Mouse (Mus musculus) telencephalon, adult 2 months (tissue): ENCODE measurements at regions not wholly inside any gene's neighbourhood (a gene's known extent, or its start where the extent isn't known, plus 50 kb on each side); places are given as distances from the start of the nearest gene placed in this dataset.

Experiments used
- DNase-seq: peaks from one replicate; pipeline ENCODE4 v3.0.0-alpha.2; 2011; ENCODE audit warnings: low read depth, low spot score

DNA sequence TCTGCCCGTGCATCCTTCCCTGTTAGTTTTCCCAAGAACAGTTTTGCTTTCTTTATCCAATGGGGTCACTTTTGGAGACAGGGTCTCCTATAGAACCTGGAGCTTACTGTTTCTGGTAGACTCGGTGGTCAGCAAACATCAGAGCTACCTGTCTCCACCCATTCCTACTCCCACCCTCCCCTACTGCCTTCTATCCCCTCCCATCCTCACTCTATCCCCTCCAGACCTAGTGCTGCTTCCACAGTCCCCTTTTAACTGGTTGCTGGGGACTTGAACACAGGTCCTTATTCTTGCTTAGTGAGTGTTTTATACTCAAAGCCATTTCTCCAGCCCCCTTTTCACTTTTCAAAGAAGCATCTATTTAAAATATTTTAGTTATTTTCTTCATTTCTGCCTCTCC is 189.4 kb upstream of the Fat4 start:
- DNase-seq: no peak

DNA sequence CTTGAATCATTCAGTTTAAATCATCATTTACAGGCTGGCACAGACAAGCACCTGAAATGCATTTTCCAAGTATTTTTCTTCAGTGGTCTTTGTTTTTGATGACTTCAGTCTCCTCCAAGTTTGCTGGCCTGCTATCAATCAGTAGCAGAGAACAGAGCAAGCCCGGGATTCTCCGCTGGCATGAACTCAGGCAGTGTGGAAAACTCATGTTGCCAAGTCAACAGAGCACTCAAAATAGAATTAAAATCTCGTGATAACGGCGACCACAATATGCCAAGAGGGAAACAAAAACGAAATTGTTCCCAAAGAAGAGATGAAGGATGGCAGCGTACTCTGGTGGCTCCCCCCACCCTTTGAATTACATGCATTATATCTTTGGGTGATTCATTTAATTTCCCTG is 190.9 kb upstream of the Fat4 start:
- DNase-seq: no peak

GRCm38 (mm10) chr3:38692768-38693167 is 194.0 kb upstream of the Fat4 start:
- DNase-seq: no peak

GRCm38 (mm10) chr3:38684247-38684991 is 199.8 kb upstream of the Ankrd50 start:
- no peak for DNase-seq

DNA sequence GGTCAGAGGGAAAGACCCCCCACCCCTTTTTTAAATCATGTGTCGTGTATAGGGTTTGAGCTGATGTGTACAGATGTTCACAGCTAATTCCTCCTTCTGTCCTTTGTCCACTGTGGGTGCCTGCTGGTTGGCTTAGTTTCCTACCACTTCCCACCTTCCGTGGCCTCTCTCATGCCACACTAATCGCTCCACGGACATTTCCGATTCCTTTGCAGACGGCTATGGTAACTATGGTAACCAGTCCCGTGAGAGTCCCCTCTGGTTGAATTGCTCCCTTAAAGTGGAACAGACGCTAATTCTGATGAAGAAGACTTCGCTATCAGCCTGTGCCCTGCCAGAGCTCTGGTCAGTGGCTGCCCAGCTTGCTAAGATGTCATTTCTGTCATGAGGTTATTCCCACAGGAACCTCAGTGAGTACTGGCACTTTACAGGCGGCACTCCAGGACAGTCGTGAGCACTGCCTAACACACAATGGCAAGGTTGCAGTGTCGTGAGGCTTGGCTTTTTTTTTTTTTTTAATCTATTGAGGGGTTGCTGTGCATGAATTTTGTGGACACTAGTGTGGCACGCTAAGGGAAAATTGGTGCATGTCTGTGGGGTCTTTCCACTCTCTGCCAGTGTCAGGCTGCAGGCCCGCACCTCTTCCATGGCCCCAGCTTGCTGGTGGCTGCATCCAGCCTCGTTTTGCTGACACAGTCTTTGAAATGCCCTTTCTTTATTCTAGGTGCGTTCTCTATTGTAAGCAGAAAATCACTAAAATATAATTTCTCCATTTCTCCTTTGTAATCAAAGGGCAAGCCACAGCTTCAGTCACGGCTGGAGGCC is 179.2 kb upstream of the Ankrd50 start:
- DNase-seq: no peak

GRCm38 (mm10) chr3:38663023-38663422 is 178.4 kb upstream of the Ankrd50 start:
- DNase-seq: no peak

DNA sequence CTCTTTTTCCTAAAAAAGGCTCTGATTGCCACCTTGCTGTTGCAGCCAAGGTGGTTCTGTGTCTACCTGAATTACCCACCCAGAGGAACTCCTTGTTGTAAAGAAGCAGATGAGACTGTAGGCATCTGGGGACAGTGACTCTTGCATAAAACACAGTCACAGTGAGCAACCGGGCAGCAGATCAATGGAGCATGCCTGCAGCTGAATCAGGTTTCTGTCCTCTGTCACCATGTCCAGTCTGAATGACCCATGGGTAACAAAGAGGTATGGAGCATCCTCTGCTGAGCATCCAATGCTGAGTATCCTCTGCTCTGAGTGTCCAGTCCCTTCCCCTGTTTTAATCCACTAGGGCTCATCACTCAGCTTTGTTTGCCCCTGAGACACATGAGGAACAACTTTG is 172.1 kb upstream of the Ankrd50 start:
- no peak for DNase-seq

DNA sequence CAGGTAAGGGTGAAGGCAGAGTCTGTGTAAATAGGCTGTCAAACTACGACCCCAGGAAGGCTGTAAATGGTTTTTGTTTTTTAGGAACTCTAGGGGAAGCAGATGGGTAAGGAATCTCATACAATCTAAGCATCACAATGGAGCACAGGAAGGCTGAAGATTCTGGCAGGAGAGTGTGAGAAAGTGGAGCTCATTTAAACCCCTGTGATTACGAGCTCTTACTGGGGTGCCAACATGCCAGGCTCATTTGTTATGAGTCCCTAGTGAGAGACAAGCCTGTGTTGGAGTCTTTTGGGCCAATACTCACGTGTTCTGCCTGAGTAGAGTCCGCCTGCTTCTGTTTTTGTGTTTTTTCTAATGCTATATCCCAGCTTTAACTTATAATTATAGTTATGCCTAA is 169.3 kb upstream of the Ankrd50 start:
- DNase-seq: no peak

DNA sequence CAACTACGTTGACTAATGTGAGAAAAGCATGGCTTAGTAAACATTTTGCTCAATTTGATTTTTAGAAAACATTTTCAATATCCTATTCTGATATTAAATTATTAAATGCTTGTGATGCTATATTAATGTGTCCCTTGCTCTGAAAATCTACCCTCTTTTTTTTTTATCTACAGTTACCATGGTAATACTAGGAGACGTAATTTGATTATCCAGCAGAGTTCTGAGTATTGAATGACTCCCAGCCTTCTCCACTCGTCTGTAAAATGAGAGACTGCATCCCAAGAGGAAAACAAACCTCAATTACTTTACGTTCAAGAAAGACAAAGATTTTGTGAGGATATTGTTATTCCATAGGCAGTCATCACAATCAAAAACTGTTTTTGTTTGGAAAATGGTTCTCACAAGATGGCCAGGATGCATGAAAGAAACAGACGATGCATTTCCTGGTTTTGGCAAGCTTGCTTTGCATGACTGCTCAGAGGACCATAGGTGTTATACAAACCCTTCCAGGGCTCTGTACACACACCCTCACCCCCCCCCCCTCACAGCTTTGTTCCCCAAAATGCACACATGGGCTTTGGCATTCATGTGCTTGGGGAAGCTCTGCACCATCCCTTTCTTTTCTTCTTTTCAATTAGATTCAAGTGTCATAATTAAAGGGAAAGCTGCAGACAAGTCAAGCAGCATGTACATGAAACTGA is 168.5 kb upstream of the Ankrd50 start:
- DNase-seq: no peak

GRCm38 (mm10) chr3:38650176-38650575 is 165.5 kb upstream of the Ankrd50 start:
- no peak for DNase-seq

- no peak for DNase-seq
Observed at GRCm38 (mm10) chr3:38648633-38649032, 164.0 kb upstream of the Ankrd50 start.

DNA sequence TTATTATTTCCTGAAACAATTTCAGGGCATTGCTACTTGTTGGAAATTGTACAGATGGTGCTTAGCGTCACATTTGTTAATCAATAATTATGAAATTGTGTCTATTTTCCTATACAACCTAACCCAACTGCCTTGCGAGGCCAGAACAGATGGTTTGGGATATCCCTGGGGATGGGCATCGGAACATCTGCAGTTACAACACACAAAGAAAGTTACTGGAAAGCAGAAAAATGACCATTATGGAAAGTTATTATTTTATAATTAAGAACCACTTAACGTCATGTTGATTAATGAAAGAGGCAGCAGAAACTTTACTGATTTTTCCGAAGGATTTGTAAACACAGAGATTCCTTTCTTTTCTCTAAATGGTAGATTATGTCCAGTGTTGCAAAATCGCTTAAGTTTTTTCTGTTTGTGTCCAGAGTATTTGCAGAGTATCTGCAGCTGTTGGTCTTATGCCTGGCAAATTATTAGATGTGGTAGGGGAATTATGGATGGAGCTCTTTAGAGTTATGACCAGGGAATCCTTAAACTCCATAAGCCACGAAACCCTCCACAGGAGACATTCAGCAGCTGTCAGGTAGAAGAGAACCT is 163.2 kb upstream of the Ankrd50 start:
- no peak for DNase-seq

GRCm38 (mm10) chr3:38641733-38642132 is 157.1 kb upstream of the Ankrd50 start:
- no peak for DNase-seq

- no peak for DNase-seq
Observed at GRCm38 (mm10) chr3:38636806-38637205, 152.2 kb upstream of the Ankrd50 start.

- no peak for DNase-seq
Observed at GRCm38 (mm10) chr3:38633347-38633746, 148.7 kb upstream of the Ankrd50 start.

DNA sequence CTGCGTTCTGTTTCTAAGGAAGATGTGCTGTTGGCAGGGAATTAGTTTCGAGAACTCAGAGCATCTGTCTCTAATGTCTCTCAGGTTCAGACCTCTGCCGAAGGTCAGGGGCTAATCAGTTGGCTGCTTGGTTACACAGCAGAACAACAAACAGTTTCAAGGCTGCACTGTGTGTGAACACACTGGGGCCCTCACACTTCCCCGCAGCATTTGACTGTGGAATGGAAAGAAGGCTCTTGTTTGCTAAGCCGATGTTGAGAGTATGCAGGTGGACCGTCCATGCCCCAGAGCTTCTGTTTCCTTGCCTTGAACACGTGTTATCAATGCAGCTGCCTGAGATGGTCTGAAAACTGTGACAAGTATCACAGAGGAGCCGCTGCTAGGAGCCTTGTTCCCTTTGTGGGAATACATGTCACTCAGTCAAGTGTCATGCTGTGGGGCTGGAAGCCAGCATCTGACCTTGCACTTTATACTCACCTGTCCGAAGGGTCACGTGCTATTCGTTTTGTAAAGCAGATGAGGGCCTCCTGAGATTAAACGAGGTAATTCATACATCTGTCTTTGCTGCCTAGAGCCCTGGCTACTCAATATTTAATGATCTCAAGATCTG is 141.0 kb upstream of the Ankrd50 start:
- no peak for DNase-seq

- peak; percentile 56 for DNase-seq
Observed at GRCm38 (mm10) chr3:38617989-38618388, 133.3 kb upstream of the Ankrd50 start.

DNA sequence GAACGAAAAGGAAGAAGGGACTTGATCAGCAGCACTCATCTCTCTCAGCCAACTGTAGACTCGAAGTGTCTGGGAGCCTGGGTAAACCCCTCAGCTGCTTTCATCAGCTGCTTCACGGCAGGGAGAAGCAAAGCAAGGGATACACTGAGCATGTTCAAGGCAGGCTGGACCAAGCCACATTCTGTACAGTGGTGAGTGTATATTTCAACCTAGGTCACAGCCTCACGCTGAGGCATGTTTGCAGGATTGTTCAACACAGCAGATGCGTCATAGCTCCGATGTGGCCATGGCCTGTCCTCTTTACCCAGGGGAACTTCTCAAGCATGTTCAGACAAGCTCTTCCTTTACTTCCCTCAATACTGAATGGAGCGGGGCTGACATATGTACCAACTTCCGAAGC is 132.6 kb upstream of the Ankrd50 start:
- DNase-seq: no peak

DNA sequence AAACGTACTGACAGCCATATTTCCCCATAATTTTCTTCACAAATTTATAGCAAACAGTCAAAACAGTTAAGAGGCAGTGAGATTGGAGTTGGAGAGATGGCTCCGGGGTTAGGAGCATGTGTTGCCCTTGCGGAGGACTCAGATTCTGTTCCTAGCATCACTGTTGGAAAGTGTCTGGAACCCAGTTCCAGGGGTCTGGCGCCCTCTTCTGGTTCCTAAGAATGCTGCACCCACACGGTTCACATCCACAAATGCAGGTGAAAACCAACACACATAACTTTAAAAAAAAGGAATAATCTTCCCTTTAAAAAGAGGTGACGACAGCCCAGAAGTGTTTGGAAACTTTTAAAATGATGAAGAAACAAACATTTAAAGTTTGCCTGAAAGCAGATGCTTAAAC is 129.1 kb upstream of the Ankrd50 start:
- no peak for DNase-seq

GRCm38 (mm10) chr3:38591531-38591930 is 106.9 kb upstream of the Ankrd50 start:
- DNase-seq: no peak

DNA sequence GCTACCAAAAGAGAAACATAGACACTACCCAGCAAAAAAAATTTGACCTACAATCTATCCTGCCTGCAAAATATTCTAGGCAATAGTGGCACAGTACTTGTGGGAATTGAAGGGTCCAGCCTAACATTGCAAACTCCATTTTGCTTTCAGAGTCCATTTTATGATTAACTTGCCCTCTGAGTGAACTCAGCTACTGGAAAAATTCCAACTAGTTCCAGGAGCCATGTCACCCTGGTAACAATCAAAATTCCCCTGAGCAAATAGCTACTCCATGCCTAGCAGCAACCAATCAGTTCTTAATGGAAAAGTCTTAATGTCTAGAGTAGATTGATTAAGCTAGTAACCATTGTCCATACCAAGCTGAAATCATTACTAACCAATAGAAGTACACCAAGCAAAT is 104.3 kb upstream of the Ankrd50 start:
- no peak for DNase-seq

GRCm38 (mm10) chr3:38585509-38585908 is 100.9 kb upstream of the Ankrd50 start:
- no peak for DNase-seq
